Mouse (Mus musculus): Measurements from ENCODE around the gene Snx3.

- TF ChIP-seq CTCF (IDR thresholded peaks at IDR 0.05; ENCODE audit: insufficient read depth, low read depth, low read length) (no peak), POLR2A (IDR thresholded peaks at IDR 0.05; ENCODE audit: insufficient read depth, low read depth, low read length) (no peak)
These were observed 26.8 kb upstream of the Snx3 start for GRCm38 (mm10) chr10:42474946-42475514.
